Mouse (Mus musculus): ENCODE measurements around the gene Rita1. TPM values are rescaled to one million over a fixed set of nuclear protein-coding genes. Genes with fewer than 3 reads are reported as not detected.

Gene Rita1
- total and polyA plus RNA-seq, 3 experiments: 18.1 to 22.1 TPM; not detected in 1

- TF ChIP-seq RAD21 (IDR thresholded peaks at IDR 0.05; ENCODE audit: low read depth, low read length) (no peak), POLR2A (IDR thresholded peaks at IDR 0.05; ENCODE audit: control insufficient read depth in 1 of 2, insufficient read depth in 1 of 2, low read depth in 1 of 2, low read length in 2 of 2, poor library complexity in 1 of 2) (no peak)
These were observed 12.8 kb downstream of the Rita1 start (continued) for GRCm38 (mm10) chr5:120599625-120600024.

GRCm38 (mm10) chr5:120594485-120594884, 17.9 kb downstream of the Rita1 start:
- no peaks in the 10 kb centered on the region for H3K27me3 ChIP-seq (ENCODE audit: control insufficient read depth in 1 of 2, insufficient read depth in 2 of 2, low read length in 2 of 2)
- H3K9me3 ChIP-seq (replicated peaks; ENCODE audit: insufficient read depth, low read length): no peaks in the 10 kb centered on the region
- no peak overlapping the region for H3K9ac ChIP-seq (ENCODE audit: control insufficient read depth, low read depth, low read length, poor library complexity, severe bottlenecking)
- H3K36me3 ChIP-seq (ENCODE audit: control insufficient read depth in 1 of 2, insufficient read depth in 2 of 2, low read length in 2 of 2): peaks cover 0 to 9% of the 10 kb centered on the region in 2 experiments; a peak in 2 of 4 replicates
- no peak for DNase-seq (ENCODE audit: low read depth, low spot score)
- peaks cover 4 to 17% of the 10 kb centered on the region in 2 experiments for H3K4me1 ChIP-seq (ENCODE audit: control insufficient read depth in 1 of 2, insufficient read depth in 2 of 2, low read length in 2 of 2)
- H3K27ac ChIP-seq (ENCODE audit: control insufficient read depth, low read depth, low read length): no peak overlapping the region
- no peak overlapping the region for H3K4me3 ChIP-seq (ENCODE audit: control insufficient read depth in 1 of 2, insufficient read depth in 1 of 2, low read depth in 2 of 2, low read length in 2 of 2)
- H3K79me2 ChIP-seq (ENCODE audit: control insufficient read depth, insufficient read depth, low read length, poor library complexity): no peaks in the 10 kb centered on the region
- TF ChIP-seq MYB (IDR thresholded peaks at IDR 0.05; ENCODE audit: low read depth, low read length) (no peak), CHD2 (IDR thresholded peaks at IDR 0.05; ENCODE audit: low read length) (no peak), ELF1 (IDR thresholded peaks at IDR 0.05; ENCODE audit: low read depth, low read length) (no peak), MXI1 (IDR thresholded peaks at IDR 0.05; ENCODE audit: low read depth, low read length) (no peak), ZNF384 (IDR thresholded peaks at IDR 0.05; ENCODE audit: low read depth, low read length) (no peak; the same call in 1 of the 2 replicates), TAL1 (IDR thresholded peaks at IDR 0.05; ENCODE audit: low read length) (no peak), NRF1 (IDR thresholded peaks at IDR 0.05; ENCODE audit: insufficient read depth, low read depth, low read length, poor library complexity, severe bottlenecking) (no peak), ZMIZ1 (IDR thresholded peaks at IDR 0.05; ENCODE audit: low read depth, low read length) (no peak), RAD21 (IDR thresholded peaks at IDR 0.05; ENCODE audit: low read depth, low read length) (no peak), HCFC1 (IDR thresholded peaks at IDR 0.05; ENCODE audit: low read depth, low read length) (no peak), TBP (IDR thresholded peaks at IDR 0.05; ENCODE audit: low read depth, low read length) (no peak), USF1 (IDR thresholded peaks at IDR 0.05; ENCODE audit: low read depth, low read length) (no peak), POLR2A (IDR thresholded peaks at IDR 0.05; ENCODE audit: control insufficient read depth in 1 of 2, insufficient read depth in 1 of 2, low read depth in 1 of 2, low read length in 2 of 2, poor library complexity in 1 of 2) (no peak), POLR2AphosphoS2 (IDR thresholded peaks at IDR 0.05; ENCODE audit: low read length) (no peak), CHD1 (IDR thresholded peaks at IDR 0.05; ENCODE audit: low read depth, low read length) (no peak), NELFE (IDR thresholded peaks at IDR 0.05; ENCODE audit: low read depth, low read length) (no peak), MEF2A (IDR thresholded peaks at IDR 0.05; ENCODE audit: extremely low read depth, insufficient replicate concordance, low read depth, low read length, poor library complexity, severe bottlenecking) (no peak), RCOR1 (IDR thresholded peaks at IDR 0.05; ENCODE audit: low read depth, low read length) (no peak)

DNA sequence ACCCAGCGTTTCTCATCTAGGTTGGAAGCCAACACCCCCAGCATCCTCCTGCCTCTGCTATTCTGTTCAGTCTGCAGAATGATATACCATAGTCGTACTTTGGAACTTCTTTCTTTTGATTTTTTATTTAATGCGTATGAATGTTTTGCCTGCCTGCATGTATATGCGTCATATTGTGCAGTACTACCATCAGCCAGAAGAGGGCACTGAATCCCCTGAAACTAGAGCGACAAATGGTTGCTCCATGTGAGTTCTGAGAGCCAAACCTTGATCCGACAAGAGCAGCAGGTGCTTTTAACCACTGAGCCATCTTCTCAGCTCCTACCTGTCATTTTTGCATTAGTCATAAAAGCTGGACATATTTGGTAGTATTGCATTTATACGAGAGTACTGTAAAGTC, 20.2 kb downstream of the Rita1 start:
- H3K9me3 ChIP-seq (replicated peaks; ENCODE audit: insufficient read depth, low read length): no peaks in the 10 kb centered on the region
- no peaks in the 10 kb centered on the region for H3K27me3 ChIP-seq (ENCODE audit: control insufficient read depth in 1 of 2, insufficient read depth in 2 of 2, low read length in 2 of 2)
- no peak overlapping the region for H3K4me3 ChIP-seq (ENCODE audit: control insufficient read depth in 1 of 2, insufficient read depth in 1 of 2, low read depth in 2 of 2, low read length in 2 of 2)
- peak; percentile 66 for DNase-seq (ENCODE audit: low read depth, low spot score)
- H3K4me1 ChIP-seq (ENCODE audit: control insufficient read depth in 1 of 2, insufficient read depth in 2 of 2, low read length in 2 of 2): peaks cover 0 to 10% of the 10 kb centered on the region in 2 experiments; a peak in 2 of 4 replicates
- H3K9ac ChIP-seq (ENCODE audit: control insufficient read depth, low read depth, low read length, poor library complexity, severe bottlenecking): no peak overlapping the region
- peaks cover 5% of the 10 kb centered on the region for H3K79me2 ChIP-seq (ENCODE audit: control insufficient read depth, insufficient read depth, low read length, poor library complexity)
- TF ChIP-seq MAZ (IDR thresholded peaks at IDR 0.05; ENCODE audit: low read depth, low read length) (no peak), SIN3A (IDR thresholded peaks at IDR 0.05; ENCODE audit: low read length) (no peak), CHD1 (IDR thresholded peaks at IDR 0.05; ENCODE audit: low read depth, low read length) (no peak), MXI1 (IDR thresholded peaks at IDR 0.05; ENCODE audit: low read depth, low read length) (0 out of 2 replicates have a peak, but pooled peaks have one; percentile 31), SMC3 (IDR thresholded peaks at IDR 0.05; ENCODE audit: low read depth, low read length) (peak; percentile 17; the same call in 1 of the 2 replicates), BHLHE40 (IDR thresholded peaks at IDR 0.05; ENCODE audit: borderline replicate concordance, low read depth, low read length) (no peak), CTCF (IDR thresholded peaks at IDR 0.05 in 2 of 3, conservative IDR thresholded peaks at IDR 0.05 in 1 of 3; ENCODE audit: control insufficient read depth in 1 of 3, insufficient read depth in 1 of 3, low read depth in 2 of 3, low read length in 3 of 3, poor library complexity in 1 of 3, severe bottlenecking in 1 of 3) (peak; percentile 30 to 61 (median 53)), JUND (IDR thresholded peaks at IDR 0.05; ENCODE audit: low read depth, low read length) (no peak), HCFC1 (IDR thresholded peaks at IDR 0.05; ENCODE audit: low read depth, low read length) (no peak), RAD21 (IDR thresholded peaks at IDR 0.05; ENCODE audit: low read depth, low read length) (no peak), NRF1 (IDR thresholded peaks at IDR 0.05; ENCODE audit: insufficient read depth, low read depth, low read length, poor library complexity, severe bottlenecking) (no peak)
- 0 out of 2 replicates have a peak overlapping the region, but pooled peaks have one; percentile 15 for H3K27ac ChIP-seq (ENCODE audit: control insufficient read depth, low read depth, low read length)
- peaks cover 0 to 5% of the 10 kb centered on the region in 2 experiments; a peak in 1 of 4 replicates for H3K36me3 ChIP-seq (ENCODE audit: control insufficient read depth in 1 of 2, insufficient read depth in 2 of 2, low read length in 2 of 2)
